Mouse (Mus musculus): ENCODE measurements around the gene Gpr88.
"Not testable (repeated sequence)": the region's sequence is repeated elsewhere in the genome, so short reads cannot be mapped to it uniquely, and the experiment has no call there.

Gpr88 gene

GRCm38 (mm10) chr3:116242685-116243084 is 10.6 kb downstream of the Gpr88 start:
- in situ Hi-C loops (cut with MboI, MseI) = no loop called here

- in situ Hi-C loops (cut with MboI, MseI) = no loop called here
Observed at GRCm38 (mm10) chr3:116237527-116237926, 15.8 kb downstream of the Gpr88 start.

- in situ Hi-C loops (cut with MboI, MseI) = no loop called here
Observed at GRCm38 (mm10) chr3:116236856-116237255, 16.4 kb downstream of the Gpr88 start.

- in situ Hi-C loops (cut with MboI, MseI) = no loop called here
Observed at GRCm38 (mm10) chr3:116233515-116233914, 19.8 kb downstream of the Gpr88 start.

GRCm38 (mm10) chr3:116232763-116233162 is 20.5 kb downstream of the Gpr88 start:
- in situ Hi-C loops (cut with MboI, MseI) = no loop called here

GRCm38 (mm10) chr3:116229336-116229735 is 24.0 kb downstream of the Gpr88 start:
- in situ Hi-C loops (cut with MboI, MseI) = no loop called here

- in situ Hi-C loops (cut with MboI, MseI) = no loop called here
Observed at GRCm38 (mm10) chr3:116228360-116229245, 24.7 kb downstream of the Gpr88 start.

GRCm38 (mm10) chr3:116227383-116227782 is 25.9 kb downstream of the Gpr88 start:
- in situ Hi-C loops (cut with MboI, MseI) = no loop called here

GRCm38 (mm10) chr3:116226915-116227314 is 26.4 kb downstream of the Gpr88 start:
- in situ Hi-C loops (cut with MboI, MseI) = no loop called here

- in situ Hi-C loops (cut with MboI, MseI) = no loop called here
Observed at GRCm38 (mm10) chr3:116222511-116223243, 30.6 kb downstream of the Gpr88 start.

- in situ Hi-C loops (cut with MboI, MseI) = no loop called here
Observed at GRCm38 (mm10) chr3:116221686-116222010, 31.7 kb downstream of the Gpr88 start.

GRCm38 (mm10) chr3:116220980-116221685 is 32.2 kb downstream of the Gpr88 start:
- in situ Hi-C loops (cut with MboI, MseI) = no loop called here

GRCm38 (mm10) chr3:116217398-116217797 is 35.9 kb downstream of the Gpr88 start:
- in situ Hi-C loops (cut with MboI, MseI) = not testable (repeated sequence)

GRCm38 (mm10) chr3:116216261-116216660 is 37.0 kb downstream of the Gpr88 start:
- in situ Hi-C loops (cut with MboI, MseI) = no loop called here

GRCm38 (mm10) chr3:116211639-116212038 is 41.7 kb downstream of the Gpr88 start:
- in situ Hi-C loops (cut with MboI, MseI) = no loop called here

GRCm38 (mm10) chr3:116210720-116211121 is 42.6 kb downstream of the Gpr88 start:
- in situ Hi-C loops (cut with MboI, MseI) = no loop called here

- in situ Hi-C loops (cut with MboI, MseI) = no loop called here
Observed at GRCm38 (mm10) chr3:116209214-116209613, 44.1 kb downstream of the Gpr88 start.

- in situ Hi-C loops (cut with MboI, MseI) = no loop called here
Observed at GRCm38 (mm10) chr3:116206306-116206834, 46.9 kb downstream of the Gpr88 start.

GRCm38 (mm10) chr3:116205346-116206219 is 47.7 kb downstream of the Gpr88 start:
- in situ Hi-C loops (cut with MboI, MseI) = no loop called here

- in situ Hi-C loops (cut with MboI, MseI) = no loop called here
Observed at GRCm38 (mm10) chr3:116204643-116205042, 48.7 kb downstream of the Gpr88 start.

GRCm38 (mm10) chr3:116203942-116204341 is 49.4 kb downstream of the Gpr88 start:
- in situ Hi-C loops (cut with MboI, MseI) = no loop called here

All from T-helper 1 cell (primary cell).